Comparison of ENCODE assay signal across 8 mouse cellular contexts in the genomic region with DNA sequence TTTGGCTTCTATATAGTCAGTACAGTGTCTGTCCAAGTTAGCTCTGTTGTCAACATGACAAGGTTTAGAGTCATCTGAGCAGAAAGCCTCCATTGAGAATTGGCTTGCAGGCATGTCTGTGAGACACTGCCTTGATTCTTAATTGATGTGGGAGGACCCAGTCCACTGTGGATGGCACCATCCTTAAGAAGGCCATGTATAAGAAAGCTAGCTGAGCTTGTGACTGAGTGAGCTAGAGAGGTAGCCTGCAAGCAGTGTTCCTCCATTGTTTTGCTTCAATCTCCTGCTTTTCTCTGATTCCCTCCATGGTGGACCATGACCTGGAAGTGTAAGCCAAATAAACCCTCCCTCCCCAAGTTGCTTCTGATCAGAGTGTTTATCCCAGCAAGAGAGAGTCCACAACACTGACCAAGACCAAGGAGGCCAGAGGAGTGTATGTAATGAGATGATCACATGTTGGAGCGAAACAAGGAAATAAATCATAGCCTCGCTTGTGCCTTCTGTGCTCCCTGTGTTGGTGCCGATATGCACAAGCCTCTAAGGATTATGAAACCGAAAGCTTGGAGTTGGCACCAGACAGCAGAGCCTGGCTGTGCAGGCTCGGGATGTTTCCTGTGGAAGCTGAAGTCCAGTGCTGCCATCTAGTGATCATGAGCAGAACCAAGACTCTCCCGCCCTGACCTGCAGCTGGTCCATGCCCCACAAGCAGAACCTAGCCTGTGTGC. TPM values are rescaled to one million over a fixed set of nuclear protein-coding genes. Genes with fewer than 3 reads are reported as not detected.
A peak's percentile ranks its signal among the peaks of the same experiment; 100 is the strongest.
DNase-seq lines count a peak whose midpoint lies in the region; ATAC-seq lines count a peak whose summit lies in the region.

No protein-coding gene starts in this region.

- no peaks in the 10 kb centered on the region for H3K4me1 ChIP-seq in intestine, embryonic 14.5 days (replicated peaks; ENCODE audit: control insufficient read depth, insufficient read depth, low read length)

- peak; percentile 98 for ATAC-seq in intestine, embryonic 14.5 days (replicated peaks; ENCODE audit: low FRiP score, low TSS enrichment, low read depth)

- no peaks in the 10 kb centered on the region for H3K9me3 ChIP-seq in intestine, embryonic 14.5 days (ENCODE audit: control insufficient read depth, low read length)

- H3K4me3 ChIP-seq in intestine, embryonic 14.5 days (ENCODE audit: low read depth, low read length) = peak overlapping the region; percentile 29

- intact Hi-C loops in gastrocnemius, postnatal 14 days (cut with DNase I; ENCODE audit: low total_unique reads) = loop anchor here (5.0 kb wide), 1 partner anchor 43 kb away; no protein-coding TSS in a partner anchor
- intact Hi-C loops in left cerebral cortex, postnatal 14 days (cut with DNase I) = loop anchor here (2.0 to 5.0 kb wide), 2 partner anchors 303 to 378 kb away; no protein-coding TSS in a partner anchor

- peak overlapping the region; percentile 36; the same call in 1 of the 2 replicates for H3K9ac ChIP-seq in intestine, embryonic 14.5 days (ENCODE audit: low read length)

- H3K4me2 ChIP-seq in intestine, embryonic 14.5 days (ENCODE audit: low read length) = peak overlapping the region; percentile 46

- no peak overlapping the region for H3K27ac ChIP-seq in intestine, embryonic 14.5 days (ENCODE audit: low read depth)

- H3K27me3 ChIP-seq in intestine, embryonic 14.5 days (replicated peaks; ENCODE audit: control insufficient read depth, insufficient read depth, low read length) = no peaks in the 10 kb centered on the region

- H3K36me3 ChIP-seq in intestine, embryonic 14.5 days (ENCODE audit: control insufficient read depth, insufficient read depth, low read length) = no peaks in the 10 kb centered on the region

- 13% methylated on average over 6 of the region's 6 CpGs for whole genome bisulfite sequencing in intestine, embryonic 14.5 days

- DNase-seq in adipocyte (ENCODE audit: low spot score) = peak; percentile 95
- DNase-seq in embryo, embryonic 10.5 days (ENCODE audit: low spot score) = peak; percentile 89
- DNase-seq in gastrocnemius, postnatal 14 days = peak; percentile 78
- DNase-seq in intestine, embryonic 14.5 days (ENCODE audit: low spot score) = peak; percentile 84
- DNase-seq in left cerebral cortex, postnatal 14 days (ENCODE audit: low spot score in 2 of 2) = peak; percentile 88 to 94
- DNase-seq in mesoderm, embryonic 11.5 days (ENCODE audit: low read depth, low spot score) = peak; percentile 84
- DNase-seq in right cerebral cortex, postnatal 36 days (ENCODE audit: low spot score in 2 of 2) = peak; percentile 75 to 76
- peak; percentile 60 for DNase-seq in yolk sac, embryonic 10.5 days (ENCODE audit: low spot score)

RNA-seq across cellular contexts. Expression of gene Mmp27, which starts 23.8 kb away (rescaled TPM):
- under 1 TPM; 0.18 to 0.23 TPM for total RNA-seq in gastrocnemius, postnatal 14 days (2021)
- polyA plus RNA-seq in intestine, embryonic 14.5 days (2014; fragmentation: Nextera tagmentation; extraction: Ambion mirVana) = not detected in 2 replicates
- not detected for total RNA-seq in left cerebral cortex, postnatal 14 days (2021)

RNA-seq across cellular contexts. Expression of gene Mmp20, which starts 33.1 kb away (rescaled TPM):
- not detected for total RNA-seq in gastrocnemius, postnatal 14 days (2021)
- polyA plus RNA-seq in intestine, embryonic 14.5 days (2014; fragmentation: Nextera tagmentation; extraction: Ambion mirVana) = 0.13 and 0.24 TPM in 2 replicates
- not detected for total RNA-seq in left cerebral cortex, postnatal 14 days (2021)

RNA-seq across cellular contexts. Expression of gene Mmp8, which starts 36.7 kb away (rescaled TPM):
- not detected for total RNA-seq in gastrocnemius, postnatal 14 days (2021)
- 0.23 TPM in 1 of 2 replicates, not detected in the other for polyA plus RNA-seq in intestine, embryonic 14.5 days (2014; fragmentation: Nextera tagmentation; extraction: Ambion mirVana)
- not detected for total RNA-seq in left cerebral cortex, postnatal 14 days (2021)
